Mouse (Mus musculus): ENCODE measurements around the gene Ptgir. TPM values are rescaled to one million over a fixed set of nuclear protein-coding genes. Genes with fewer than 3 reads are reported as not detected.

The Ptgir gene
- polyA plus RNA-seq, 1 experiment from 2014 or later: 0.94 TPM

Other genes with a start within 250 kb of the Ptgir start
- not detected in 2 replicates for gene Ceacam15, start 230.8 kb upstream of the Ptgir start, polyA plus RNA-seq (2014; fragmentation: Nextera tagmentation; extraction: Ambion mirVana)
- not detected in 2 replicates for gene Ceacam9, start 184.6 kb upstream of the Ptgir start, polyA plus RNA-seq (2014; fragmentation: Nextera tagmentation; extraction: Ambion mirVana)
- gene Ap2s1, start 168.1 kb upstream of the Ptgir start, polyA plus RNA-seq (2014; fragmentation: Nextera tagmentation; extraction: Ambion mirVana): 277 and 300 TPM in 2 replicates
- gene Slc1a5, start 125.2 kb upstream of the Ptgir start, polyA plus RNA-seq (2014; fragmentation: Nextera tagmentation; extraction: Ambion mirVana): 20.7 and 23.2 TPM in 2 replicates
- gene Strn4, start 90.6 kb upstream of the Ptgir start, polyA plus RNA-seq (2014; fragmentation: Nextera tagmentation; extraction: Ambion mirVana): 111 and 115 TPM in 2 replicates
- gene Fkrp, start 89.8 kb upstream of the Ptgir start, polyA plus RNA-seq (2014; fragmentation: Nextera tagmentation; extraction: Ambion mirVana): 24.3 and 25.9 TPM in 2 replicates
- 9.2 and 10.3 TPM in 2 replicates for gene Prkd2, start 63.6 kb upstream of the Ptgir start, polyA plus RNA-seq (2014; fragmentation: Nextera tagmentation; extraction: Ambion mirVana)
- gene Dact3, start 31.2 kb upstream of the Ptgir start, polyA plus RNA-seq (2014; fragmentation: Nextera tagmentation; extraction: Ambion mirVana): 4.8 and 5.3 TPM in 2 replicates
- gene Gng8, start 14.7 kb upstream of the Ptgir start, polyA plus RNA-seq (2014; fragmentation: Nextera tagmentation; extraction: Ambion mirVana): 9.7 and 10.2 TPM in 2 replicates
- 284 and 295 TPM in 2 replicates for gene Calm3, start 17.6 kb downstream of the Ptgir start, polyA plus RNA-seq (2014; fragmentation: Nextera tagmentation; extraction: Ambion mirVana)
- 8.3 and 8.6 TPM in 2 replicates for gene Pnmal2, start 38.2 kb downstream of the Ptgir start, polyA plus RNA-seq (2014; fragmentation: Nextera tagmentation; extraction: Ambion mirVana)
- gene Pnmal1, start 53.2 kb downstream of the Ptgir start, polyA plus RNA-seq (2014; fragmentation: Nextera tagmentation; extraction: Ambion mirVana): 22.5 and 23.7 TPM in 2 replicates
- 1.6 and 2.5 TPM in 2 replicates for gene Gm42372, start 76.6 kb downstream of the Ptgir start, polyA plus RNA-seq (2014; fragmentation: Nextera tagmentation; extraction: Ambion mirVana)
- gene Ccdc8, start 86.2 kb downstream of the Ptgir start, polyA plus RNA-seq (2014; fragmentation: Nextera tagmentation; extraction: Ambion mirVana): 13.2 and 14.7 TPM in 2 replicates
- gene Ppp5c, start 121.4 kb downstream of the Ptgir start, polyA plus RNA-seq (2014; fragmentation: Nextera tagmentation; extraction: Ambion mirVana): 101 and 108 TPM in 2 replicates
- gene Hif3a, start 155.9 kb downstream of the Ptgir start, polyA plus RNA-seq (2014; fragmentation: Nextera tagmentation; extraction: Ambion mirVana): 3.9 and 5.2 TPM in 2 replicates
- 0.10 and 0.22 TPM in 2 replicates for gene Psg16, start 167.6 kb downstream of the Ptgir start, polyA plus RNA-seq (2014; fragmentation: Nextera tagmentation; extraction: Ambion mirVana)
- not detected in 2 replicates for gene Ceacam3, start 243.8 kb downstream of the Ptgir start, polyA plus RNA-seq (2014; fragmentation: Nextera tagmentation; extraction: Ambion mirVana)

Measured in midbrain, embryonic 11.5 days (tissue).